Mouse (Mus musculus): ENCODE data around the gene Anxa11.
A peak's percentile ranks its signal among the peaks of the same experiment; 100 is the strongest.
"Not testable (repeated sequence)": the region's sequence is repeated elsewhere in the genome, so short reads cannot be mapped to it uniquely, and the experiment has no call there.

Gene Anxa11

GRCm38 (mm10) chr14:25841991-25842687 lies at the start of gene Anxa11:
Anxa11 (plus strand) TSS chr14:25842156.
- DNase-seq = peak; percentile 92 to 94

GRCm38 (mm10) chr14:25794331-25794730 lies 47.6 kb upstream of the Anxa11 start:
- DNase-seq = no peak

- DNase-seq = no peak
These were observed 46.9 kb upstream of the Anxa11 start for GRCm38 (mm10) chr14:25795067-25795466.

GRCm38 (mm10) chr14:25795561-25796174 lies 46.3 kb upstream of the Anxa11 start:
- DNase-seq = peak; percentile 66 to 73

- no peak for DNase-seq
These were observed 45.3 kb upstream of the Anxa11 start for GRCm38 (mm10) chr14:25796619-25797018.

GRCm38 (mm10) chr14:25800166-25800960 lies 41.6 kb upstream of the Anxa11 start:
- peak; percentile 80 to 83 for DNase-seq

- DNase-seq = no peak
These were observed 39.4 kb upstream of the Anxa11 start for GRCm38 (mm10) chr14:25802511-25802910.

GRCm38 (mm10) chr14:25803246-25803809 lies 38.6 kb upstream of the Anxa11 start:
- DNase-seq = no peak

GRCm38 (mm10) chr14:25805871-25806270 lies 36.1 kb upstream of the Anxa11 start:
- DNase-seq = peak; percentile 24 to 27

- DNase-seq = no peak
These were observed 35.4 kb upstream of the Anxa11 start for GRCm38 (mm10) chr14:25806561-25806960.

- not testable (repeated sequence) for DNase-seq
These were observed 30.9 kb upstream of the Anxa11 start for GRCm38 (mm10) chr14:25811026-25811425.

- DNase-seq = no peak
These were observed 27.8 kb upstream of the Anxa11 start for GRCm38 (mm10) chr14:25814140-25814539.

- DNase-seq = peak; percentile 60 to 72
These were observed 25.5 kb upstream of the Anxa11 start for GRCm38 (mm10) chr14:25816416-25816815.

GRCm38 (mm10) chr14:25822584-25822983 lies 19.4 kb upstream of the Anxa11 start:
- DNase-seq = no peak

GRCm38 (mm10) chr14:25824995-25825394 lies 17.0 kb upstream of the Anxa11 start:
- no peak for DNase-seq

GRCm38 (mm10) chr14:25825880-25826626 lies 15.9 kb upstream of the Anxa11 start:
- DNase-seq = no peak

GRCm38 (mm10) chr14:25826866-25827265 lies 15.1 kb upstream of the Anxa11 start:
- no peak for DNase-seq

GRCm38 (mm10) chr14:25831332-25831731 lies 10.6 kb upstream of the Anxa11 start:
- no peak for DNase-seq

- peak; percentile 68 to 78 for DNase-seq
These were observed 9.7 kb upstream of the Anxa11 start for GRCm38 (mm10) chr14:25832301-25832700.

GRCm38 (mm10) chr14:25838411-25838810 lies 3.5 kb upstream of the Anxa11 start:
- DNase-seq = no peak

GRCm38 (mm10) chr14:25839791-25840190 lies 2.2 kb upstream of the Anxa11 start:
- DNase-seq = no peak

- DNase-seq = no peak
These were observed 995 bp upstream of the Anxa11 start for GRCm38 (mm10) chr14:25840961-25841360.

GRCm38 (mm10) chr14:25841579-25841978 lies 377 bp upstream of the Anxa11 start:
- DNase-seq = no peak
